Mouse (Mus musculus) myocyte (in vitro differentiated cells): ENCODE measurements around the gene Drg2.
"Not testable (repeated sequence)": the region's sequence is repeated elsewhere in the genome, so short reads cannot be mapped to it uniquely, and the experiment has no call there.

Source experiments
- MAX ChIP-seq: IDR thresholded peaks from one replicate; pipeline ENCODE4 v1.6.1; 2011; ENCODE audit warnings: low read depth, mild to moderate bottlenecking, control low read depth
- MYOG ChIP-seq, 3 experiments: IDR thresholded peaks; one replicate each; pipeline ENCODE4 v1.6.1; 2011; ENCODE audit warnings: control low read depth in 2 of 3, low read depth in 2 of 3, mild to moderate bottlenecking in 2 of 3; ENCODE audit not compliant: insufficient read length in 2 of 3, control insufficient read depth in 1 of 3, insufficient read depth in 1 of 3
- POLR2A ChIP-seq: IDR thresholded peaks from one replicate; pipeline ENCODE4 v1.6.1; 2011; ENCODE audit warnings: low read depth, mild to moderate bottlenecking, control low read depth, moderate library complexity; ENCODE audit not compliant: insufficient read length

- TF ChIP-seq POLR2A; MAX; MYOG (IDR thresholded peaks at IDR 0.05; ENCODE audit: control insufficient read depth in 1 of 3, insufficient read depth in 1 of 3, insufficient read length in 2 of 3, low read depth in 2 of 3): not testable (repeated sequence)
These were observed 14.8 kb upstream of the Drg2 start for GRCm38 (mm10) chr11:60439621-60440020.
